Mouse (Mus musculus): ENCODE data around the gene Anks1b. TPM values are rescaled to one million over a fixed set of nuclear protein-coding genes. Genes with fewer than 3 reads are reported as not detected.

Gene Anks1b
- polyA plus RNA-seq (2015; fragmentation: Nextera tagmentation; extraction: Ambion mirVana), result 78.3 and 84.2 TPM in 2 replicates

DNA sequence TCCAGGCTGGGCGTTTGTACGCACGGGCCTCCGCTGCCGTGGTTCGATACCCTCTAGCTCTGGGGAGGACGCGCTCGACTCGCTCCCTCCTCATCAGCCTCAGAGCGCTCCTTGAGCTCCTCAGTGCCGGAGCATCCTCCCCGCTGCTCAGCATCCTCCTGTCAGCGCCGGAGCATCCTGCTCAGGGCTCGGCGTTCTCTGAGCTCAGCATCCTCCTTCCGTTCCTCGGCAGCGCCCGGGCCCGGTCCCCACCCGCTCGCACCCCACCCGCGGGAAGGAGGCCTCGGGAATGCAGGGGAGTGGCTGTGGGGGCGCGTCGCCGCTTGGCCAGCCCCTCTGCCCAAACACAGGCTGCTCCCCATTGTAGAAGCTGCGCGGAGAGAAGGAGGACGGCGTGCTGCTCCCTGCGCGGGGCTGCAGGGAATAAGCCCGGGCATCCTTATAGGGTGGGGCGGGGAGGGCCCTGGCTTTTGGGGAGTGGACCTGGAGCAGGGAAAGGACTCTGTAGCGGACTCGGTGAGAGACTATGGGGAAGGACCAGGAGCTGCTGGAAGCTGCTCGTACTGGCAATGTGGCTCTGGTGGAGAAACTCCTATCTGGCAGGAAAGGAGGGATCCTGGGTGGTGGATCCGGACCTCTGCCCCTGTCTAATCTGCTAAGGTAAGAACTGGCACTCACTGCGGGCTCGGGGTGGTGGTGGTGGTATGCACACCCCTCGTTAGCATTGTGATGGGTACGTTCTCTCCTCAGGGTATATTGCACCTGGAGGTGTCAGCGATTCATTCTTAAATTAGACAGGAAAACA lies at the start of gene Anks1b:
Gene Anks1b (plus strand): TSS at position 364 of the 805 bp plus-strand sequence.
- WGBS, result under 1% methylated on average over 47 of the region's 48 CpGs
- no peaks in the 10 kb centered on the region for H3K9me3 ChIP-seq (ENCODE audit: control insufficient read depth, low read length)
- peak within 1 kb of the TSS; percentile 95 for H3K27ac ChIP-seq (ENCODE audit: low read depth, low read length)
- peak; percentile 84 for ATAC-seq
- H3K36me3 ChIP-seq (ENCODE audit: control insufficient read depth, insufficient read depth, low read length), result no peaks in the 10 kb centered on the region
- H3K9ac ChIP-seq (ENCODE audit: low read depth, low read length), result peak within 1 kb of the TSS; percentile 94
- peaks cover 12% of the 10 kb centered on the region for H3K4me1 ChIP-seq (ENCODE audit: control insufficient read depth, insufficient read depth, low read depth, low read length)
- H3K4me2 ChIP-seq (ENCODE audit: low read length), result peak within 1 kb of the TSS; percentile 81
- H3K27me3 ChIP-seq (replicated peaks; ENCODE audit: control insufficient read depth, insufficient read depth, low read length), result no peaks in the 10 kb centered on the region
- peak within 1 kb of the TSS; percentile 85 for H3K4me3 ChIP-seq (ENCODE audit: low read length)

DNA sequence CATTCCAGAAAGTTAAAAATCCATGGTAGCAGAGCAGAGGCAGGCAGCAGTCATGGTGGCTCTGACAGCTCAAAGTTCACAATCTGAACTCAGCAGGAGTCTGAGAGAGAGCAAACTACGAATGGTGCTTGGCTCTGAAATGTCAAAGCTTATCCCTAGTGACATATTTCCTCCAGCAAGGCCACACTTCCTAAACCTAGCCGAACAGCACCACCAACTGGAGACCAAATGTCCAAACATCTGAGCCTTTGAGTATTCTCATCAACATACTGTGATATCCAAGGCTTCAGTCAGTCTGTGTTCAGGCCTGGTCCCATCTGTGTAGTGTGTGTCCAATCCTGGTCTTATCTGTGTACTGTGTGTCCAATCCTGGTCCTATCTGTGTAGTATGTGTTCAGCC lies 49.4 kb upstream of the Anks1b start:
- Histone ChIP-seq H3K9me3 (ENCODE audit: control insufficient read depth, low read length) (no peaks in the 10 kb centered on the region), H3K4me2 (ENCODE audit: low read length) (no peak overlapping the region), H3K9ac (ENCODE audit: low read depth, low read length) (no peak overlapping the region), H3K27me3 (replicated peaks; ENCODE audit: control insufficient read depth, insufficient read depth, low read length) (no peaks in the 10 kb centered on the region), H3K27ac (ENCODE audit: low read depth, low read length) (no peak overlapping the region), H3K4me3 (ENCODE audit: low read length) (no peak overlapping the region), H3K4me1 (ENCODE audit: control insufficient read depth, insufficient read depth, low read depth, low read length) (no peaks in the 10 kb centered on the region), H3K36me3 (ENCODE audit: control insufficient read depth, insufficient read depth, low read length) (no peaks in the 10 kb centered on the region)
- WGBS, result 35% methylated on average over 2 of the region's 2 CpGs
- ATAC-seq, result no peak

DNA sequence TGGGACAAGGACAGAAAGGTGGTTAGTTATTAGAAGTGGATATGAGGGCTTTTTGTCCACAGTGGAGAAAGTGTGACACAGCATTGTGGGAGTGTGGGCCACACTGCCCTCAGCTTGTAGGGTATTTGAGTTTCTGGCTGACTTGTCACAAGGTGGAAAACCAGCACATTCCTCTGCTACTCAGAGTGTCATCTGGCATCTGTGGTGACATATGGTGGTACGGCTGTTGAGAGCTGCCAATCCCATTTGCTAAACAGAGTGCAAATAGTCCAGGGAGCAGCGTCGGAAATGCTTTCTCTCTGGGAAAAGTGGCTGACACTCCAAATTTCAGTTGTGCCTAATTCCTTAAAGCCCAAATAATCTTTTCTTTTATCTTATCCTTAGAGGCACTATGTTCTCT lies 46.4 kb upstream of the Anks1b start:
- Histone ChIP-seq H3K27me3 (replicated peaks; ENCODE audit: control insufficient read depth, insufficient read depth, low read length) (no peaks in the 10 kb centered on the region), H3K9ac (ENCODE audit: low read depth, low read length) (no peak overlapping the region), H3K36me3 (ENCODE audit: control insufficient read depth, insufficient read depth, low read length) (no peaks in the 10 kb centered on the region), H3K9me3 (ENCODE audit: control insufficient read depth, low read length) (no peaks in the 10 kb centered on the region), H3K4me2 (ENCODE audit: low read length) (no peak overlapping the region), H3K27ac (ENCODE audit: low read depth, low read length) (no peak overlapping the region), H3K4me3 (ENCODE audit: low read length) (no peak overlapping the region), H3K4me1 (ENCODE audit: control insufficient read depth, insufficient read depth, low read depth, low read length) (no peaks in the 10 kb centered on the region)
- peak; percentile 82 for ATAC-seq
- 51% methylated on average over 3 of the region's 3 CpGs for WGBS

DNA sequence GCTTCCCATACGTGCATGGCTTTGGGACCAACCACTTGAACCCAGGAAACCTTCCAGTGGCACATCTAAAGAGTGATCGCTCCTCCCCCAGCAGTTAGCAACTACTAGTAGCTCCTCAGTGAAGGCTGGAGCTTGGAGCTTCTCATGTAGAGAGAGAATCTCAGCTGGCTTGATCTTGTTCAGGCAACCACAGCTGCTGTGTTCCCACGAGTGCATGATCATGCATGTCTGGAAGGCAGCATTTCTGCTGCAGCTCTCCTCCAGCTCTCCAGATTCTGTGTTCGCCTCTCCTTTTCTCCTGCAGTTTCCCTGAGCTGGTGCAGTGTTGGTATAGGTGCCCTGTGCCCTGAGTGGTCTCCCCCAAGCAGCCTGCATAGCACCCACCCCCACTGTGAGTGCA lies 41.0 kb upstream of the Anks1b start:
- Histone ChIP-seq H3K27me3 (replicated peaks; ENCODE audit: control insufficient read depth, insufficient read depth, low read length) (no peaks in the 10 kb centered on the region), H3K9ac (ENCODE audit: low read depth, low read length) (no peak overlapping the region), H3K4me1 (ENCODE audit: control insufficient read depth, insufficient read depth, low read depth, low read length) (no peaks in the 10 kb centered on the region), H3K36me3 (ENCODE audit: control insufficient read depth, insufficient read depth, low read length) (no peaks in the 10 kb centered on the region), H3K4me3 (ENCODE audit: low read length) (no peak overlapping the region), H3K9me3 (ENCODE audit: control insufficient read depth, low read length) (no peaks in the 10 kb centered on the region), H3K4me2 (ENCODE audit: low read length) (no peak overlapping the region), H3K27ac (ENCODE audit: low read depth, low read length) (no peak overlapping the region)
- ATAC-seq, result no peak
- 73% methylated on average over 4 of the region's 4 CpGs for WGBS

DNA sequence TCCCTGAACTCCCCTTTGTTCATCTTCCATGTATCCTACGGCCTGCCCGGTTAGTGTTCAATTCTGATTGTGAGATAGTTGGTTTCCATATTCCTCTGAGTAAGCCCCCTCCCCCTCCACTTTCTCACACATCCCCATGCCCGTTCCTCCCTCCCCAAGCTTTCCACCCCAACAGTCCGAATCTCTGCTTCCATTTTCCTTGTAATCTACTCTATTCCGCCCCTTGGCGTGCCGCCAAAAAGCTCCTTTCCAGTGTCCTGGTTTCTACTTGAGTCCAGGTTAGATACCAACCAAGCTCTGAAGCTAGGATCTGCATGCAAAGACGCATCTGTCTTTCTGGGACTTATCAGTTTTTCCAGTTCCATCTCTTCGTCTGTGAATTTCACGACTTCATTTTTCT lies 40.1 kb upstream of the Anks1b start:
- WGBS, result 85% methylated on average over 10 of the region's 10 CpGs
- Histone ChIP-seq H3K4me3 (ENCODE audit: low read length) (no peak overlapping the region), H3K27ac (ENCODE audit: low read depth, low read length) (no peak overlapping the region), H3K4me1 (ENCODE audit: control insufficient read depth, insufficient read depth, low read depth, low read length) (no peaks in the 10 kb centered on the region), H3K9me3 (ENCODE audit: control insufficient read depth, low read length) (no peaks in the 10 kb centered on the region), H3K4me2 (ENCODE audit: low read length) (no peak overlapping the region), H3K36me3 (ENCODE audit: control insufficient read depth, insufficient read depth, low read length) (no peaks in the 10 kb centered on the region), H3K9ac (ENCODE audit: low read depth, low read length) (no peak overlapping the region), H3K27me3 (replicated peaks; ENCODE audit: control insufficient read depth, insufficient read depth, low read length) (no peaks in the 10 kb centered on the region)
- ATAC-seq, result no peak

DNA sequence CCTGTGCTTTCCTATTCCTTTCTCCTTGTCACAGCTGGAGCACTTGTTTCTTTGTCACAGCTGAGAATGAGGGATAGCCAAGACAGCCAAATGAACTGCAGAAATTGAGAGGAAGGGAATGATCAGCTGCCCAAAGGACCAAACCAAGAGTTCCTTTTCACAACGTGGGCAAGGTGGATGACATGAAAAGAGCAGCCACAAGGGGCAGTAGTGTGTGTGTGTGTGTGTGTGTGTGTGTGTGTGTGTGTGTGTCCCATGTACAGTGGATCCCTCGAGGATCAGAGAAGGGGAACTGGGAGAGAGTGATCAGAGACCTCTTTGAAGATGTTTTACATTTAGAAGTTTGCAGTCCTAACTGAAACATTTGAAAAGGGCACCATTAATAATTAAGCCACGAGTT lies 35.8 kb upstream of the Anks1b start:
- H3K4me2 ChIP-seq (ENCODE audit: low read length), result no peak overlapping the region
- no peaks in the 10 kb centered on the region for H3K4me1 ChIP-seq (ENCODE audit: control insufficient read depth, insufficient read depth, low read depth, low read length)

DNA sequence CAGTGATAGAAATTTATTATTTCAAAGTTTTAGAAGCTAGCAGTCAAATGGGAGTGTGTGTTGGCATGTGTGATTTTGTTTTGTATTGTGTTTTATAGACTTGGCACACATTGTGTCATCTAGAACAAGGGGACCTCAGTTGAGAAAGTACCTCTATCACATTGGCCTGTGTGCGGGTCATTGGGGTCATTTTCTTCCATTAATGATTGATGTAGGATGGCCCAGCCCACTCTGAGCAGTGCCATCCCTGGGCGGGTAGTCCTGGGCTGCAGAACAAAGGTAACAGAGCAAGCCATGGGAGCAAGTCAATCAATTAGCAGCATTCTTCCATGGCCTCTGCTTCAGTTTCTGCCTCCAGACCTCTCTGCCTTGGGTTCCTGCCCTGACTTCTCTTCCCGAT lies 34.5 kb upstream of the Anks1b start:
- Histone ChIP-seq H3K27me3 (replicated peaks; ENCODE audit: control insufficient read depth, insufficient read depth, low read length) (no peaks in the 10 kb centered on the region), H3K4me3 (ENCODE audit: low read length) (no peak overlapping the region), H3K36me3 (ENCODE audit: control insufficient read depth, insufficient read depth, low read length) (no peaks in the 10 kb centered on the region), H3K4me2 (ENCODE audit: low read length) (no peak overlapping the region), H3K9ac (ENCODE audit: low read depth, low read length) (no peak overlapping the region), H3K4me1 (ENCODE audit: control insufficient read depth, insufficient read depth, low read depth, low read length) (no peaks in the 10 kb centered on the region), H3K9me3 (ENCODE audit: control insufficient read depth, low read length) (no peaks in the 10 kb centered on the region), H3K27ac (ENCODE audit: low read depth, low read length) (no peak overlapping the region)
- ATAC-seq, result no peak
- WGBS, result 76% methylated on average over 3 of the region's 3 CpGs

More for the DNA sequence above, 35.8 kb upstream of the Anks1b start:
- no peak for ATAC-seq
- Histone ChIP-seq H3K9me3 (ENCODE audit: control insufficient read depth, low read length) (no peaks in the 10 kb centered on the region), H3K36me3 (ENCODE audit: control insufficient read depth, insufficient read depth, low read length) (no peaks in the 10 kb centered on the region), H3K4me3 (ENCODE audit: low read length) (no peak overlapping the region), H3K9ac (ENCODE audit: low read depth, low read length) (no peak overlapping the region), H3K27ac (ENCODE audit: low read depth, low read length) (no peak overlapping the region), H3K27me3 (replicated peaks; ENCODE audit: control insufficient read depth, insufficient read depth, low read length) (no peaks in the 10 kb centered on the region)
- WGBS, result 41% methylated on average over 3 of the region's 3 CpGs

DNA sequence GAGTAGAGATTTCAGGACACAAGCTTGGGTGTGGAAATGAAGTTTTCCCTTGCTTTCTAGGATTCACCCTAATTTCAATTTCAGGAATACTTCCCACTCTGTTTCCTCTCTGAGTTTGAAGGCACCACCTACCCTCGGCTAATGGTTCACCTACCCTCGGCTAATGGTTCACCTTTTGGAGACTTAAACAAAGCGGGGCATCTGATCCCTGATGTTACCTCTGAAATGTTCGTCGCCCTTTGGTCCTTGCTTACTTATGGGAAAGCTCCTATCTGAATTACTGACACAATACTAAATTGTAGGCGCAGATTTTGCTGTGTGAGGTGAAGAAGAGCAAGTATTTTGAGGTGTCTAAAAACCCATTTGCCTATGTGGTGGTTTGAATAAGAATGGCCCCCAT lies 22.4 kb upstream of the Anks1b start:
- Histone ChIP-seq H3K9ac (ENCODE audit: low read depth, low read length) (no peak overlapping the region), H3K4me3 (ENCODE audit: low read length) (no peak overlapping the region), H3K27ac (ENCODE audit: low read depth, low read length) (no peak overlapping the region), H3K27me3 (replicated peaks; ENCODE audit: control insufficient read depth, insufficient read depth, low read length) (no peaks in the 10 kb centered on the region), H3K4me1 (ENCODE audit: control insufficient read depth, insufficient read depth, low read depth, low read length) (no peaks in the 10 kb centered on the region), H3K9me3 (ENCODE audit: control insufficient read depth, low read length) (0 out of 2 replicates have a peak, but pooled peaks cover 3% of the 10 kb centered on the region), H3K36me3 (ENCODE audit: control insufficient read depth, insufficient read depth, low read length) (no peaks in the 10 kb centered on the region), H3K4me2 (ENCODE audit: low read length) (no peak overlapping the region)
- 96% methylated on average over 6 of the region's 6 CpGs for WGBS
- ATAC-seq, result no peak

DNA sequence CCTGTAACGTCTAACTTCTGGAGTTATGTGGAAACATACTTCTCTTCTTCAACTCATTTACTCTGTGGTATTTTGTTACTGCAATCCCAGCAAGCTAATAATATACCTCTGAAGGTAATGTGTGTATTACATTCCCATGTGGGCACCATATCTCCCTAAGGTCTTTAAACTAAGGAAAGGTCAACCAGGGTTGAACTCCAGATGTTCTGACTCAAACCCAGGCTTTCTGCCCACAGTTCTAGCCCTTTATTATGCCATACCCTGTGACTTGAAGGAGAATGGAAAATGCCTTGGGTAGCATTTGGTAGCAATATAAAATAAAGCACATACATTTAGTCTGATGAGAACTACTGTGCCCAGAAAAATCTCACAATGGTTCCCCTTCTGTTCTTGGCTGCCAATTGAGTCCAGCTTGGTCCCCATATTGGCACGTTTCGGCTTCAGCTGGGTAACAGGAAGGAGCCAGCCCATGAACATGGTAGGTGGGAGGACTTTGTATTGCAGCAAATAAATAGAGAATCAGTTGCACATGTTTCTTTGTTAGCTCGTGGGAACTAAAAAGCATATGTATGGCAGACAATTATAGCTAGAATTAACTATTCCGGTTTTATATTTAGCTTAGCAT lies 17.9 kb upstream of the Anks1b start:
- no peak for ATAC-seq
- Histone ChIP-seq H3K4me1 (ENCODE audit: control insufficient read depth, insufficient read depth, low read depth, low read length) (no peaks in the 10 kb centered on the region), H3K9me3 (ENCODE audit: control insufficient read depth, low read length) (no peaks in the 10 kb centered on the region), H3K36me3 (ENCODE audit: control insufficient read depth, insufficient read depth, low read length) (no peaks in the 10 kb centered on the region), H3K27ac (ENCODE audit: low read depth, low read length) (no peak overlapping the region), H3K27me3 (replicated peaks; ENCODE audit: control insufficient read depth, insufficient read depth, low read length) (no peaks in the 10 kb centered on the region), H3K4me3 (ENCODE audit: low read length) (no peak overlapping the region), H3K4me2 (ENCODE audit: low read length) (no peak overlapping the region), H3K9ac (ENCODE audit: low read depth, low read length) (no peak overlapping the region)
- WGBS, result 86% methylated on average over 5 of the region's 5 CpGs

Measured in hindbrain, embryonic 16.5 days (tissue).